Mouse (Mus musculus) c-Kit-positive CD71-negative TER-119-negative erythroid progenitor cells, embryonic 14.5 days (primary cell): Measurements from ENCODE around the gene A130010J15Rik.

Source experiments
- DNase-seq: peaks from one replicate; pipeline ENCODE4 v3.0.0-alpha.2; 2013; ENCODE audit warnings: low read depth

A130010J15Rik gene

GRCm38 (mm10) chr1:193167746-193168145 is at the start of gene A130010J15Rik:
Gene A130010J15Rik (plus strand): TSS chr1:193168046.
- DNase-seq = no peak

DNA sequence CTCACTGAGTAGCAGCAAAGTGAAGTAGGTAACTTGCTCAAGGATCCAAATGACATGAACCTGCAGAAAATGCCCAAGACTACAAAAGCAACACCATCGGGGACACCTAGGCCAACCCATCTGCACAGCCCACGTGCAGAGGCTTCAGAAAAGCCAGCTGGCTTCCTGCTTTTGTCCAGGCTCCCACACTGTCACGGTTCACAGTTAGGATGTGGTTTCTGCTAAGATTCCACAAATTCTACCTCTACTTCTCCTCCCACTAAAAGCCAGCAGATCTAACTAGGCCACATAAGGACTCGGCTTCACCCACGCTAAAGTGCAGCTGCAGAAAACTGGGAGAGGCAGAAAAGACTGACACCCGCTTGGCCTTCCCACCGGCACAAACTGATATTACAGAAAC is 45.1 kb upstream of the A130010J15Rik start:
- no peak for DNase-seq

DNA sequence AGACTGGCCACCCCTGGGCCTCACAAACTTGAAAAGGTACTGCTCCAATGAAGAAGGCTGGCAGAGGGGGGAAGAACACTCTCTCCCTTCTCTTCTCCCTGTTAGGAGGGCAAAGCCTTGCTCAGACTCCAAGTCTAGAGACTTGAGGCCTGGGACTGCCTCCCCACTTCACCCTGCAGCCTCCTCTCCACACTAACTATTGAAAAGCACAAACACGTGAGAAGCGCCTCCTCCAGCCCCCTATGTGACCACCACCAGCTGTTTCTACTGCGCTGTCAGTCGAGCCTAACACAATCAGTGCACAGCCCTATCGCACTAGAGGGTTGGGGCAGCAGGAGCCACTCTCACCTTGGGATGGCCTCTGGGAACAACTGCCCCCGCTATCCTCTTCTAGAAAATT is 44.6 kb upstream of the A130010J15Rik start:
- no peak for DNase-seq

DNA sequence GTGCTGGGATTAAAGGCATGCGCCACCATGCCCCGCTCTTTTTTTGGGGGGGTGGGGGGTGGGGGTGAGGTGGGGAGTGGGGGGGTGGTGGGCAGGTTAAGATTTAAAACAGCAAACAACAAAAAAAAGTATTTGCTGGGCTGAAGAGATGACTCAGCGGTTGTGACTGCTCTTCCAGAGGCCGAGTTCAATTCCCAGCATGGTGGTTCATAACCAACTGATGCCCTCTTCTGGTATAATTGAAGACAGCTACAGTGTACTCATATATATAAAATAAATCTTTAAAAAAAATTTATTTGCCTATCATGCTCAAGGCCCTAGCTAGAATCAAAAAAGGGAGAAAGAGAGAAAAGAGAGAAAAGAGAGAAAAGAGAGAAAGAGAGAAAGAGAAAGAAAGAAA is 42.0 kb upstream of the A130010J15Rik start:
- DNase-seq = no peak

DNA sequence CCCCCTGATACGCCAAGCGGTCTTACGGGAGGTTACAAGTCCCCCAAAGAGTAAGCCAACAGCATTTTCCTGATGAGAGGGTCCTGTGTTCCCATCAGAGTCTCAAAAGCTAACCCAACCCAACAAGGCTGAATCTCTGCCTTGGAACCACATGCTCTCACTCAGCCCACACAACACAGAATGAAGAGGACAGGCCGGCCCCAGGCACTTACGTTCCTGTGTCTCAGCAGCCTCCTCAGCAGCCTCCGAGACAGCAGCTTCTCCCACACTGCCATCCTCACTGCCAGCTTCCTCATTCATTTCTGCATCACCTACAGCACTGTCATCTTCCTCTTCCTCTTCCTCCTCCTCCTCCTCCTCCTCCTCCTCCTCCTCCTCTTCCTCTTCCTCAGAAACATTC is 39.8 kb upstream of the A130010J15Rik start:
- no peak for DNase-seq

DNA sequence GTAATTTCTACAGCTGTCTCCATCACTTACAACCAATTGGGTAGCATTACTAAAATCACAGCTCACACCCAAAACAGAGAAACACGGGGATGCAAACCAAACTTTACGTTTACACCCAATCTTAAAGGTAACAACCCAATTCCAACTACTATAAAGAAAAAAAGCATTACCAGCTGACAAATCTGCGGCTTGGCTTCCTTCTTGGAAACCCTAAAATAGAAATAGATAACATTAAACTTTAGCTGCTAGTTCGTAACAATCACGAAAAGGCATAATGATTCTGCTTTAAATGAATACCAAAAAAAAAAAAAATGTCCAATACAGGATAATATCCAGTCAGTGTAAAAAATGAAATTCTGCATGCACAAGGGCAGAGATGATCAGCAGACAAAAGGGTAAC is 38.5 kb upstream of the A130010J15Rik start:
- DNase-seq = no peak

GRCm38 (mm10) chr1:193129786-193130455 is 37.9 kb upstream of the A130010J15Rik start, which contains the start of gene Diexf:
Gene Diexf (minus strand): TSS chr1:193130272.
- DNase-seq = peak; percentile 99

DNA sequence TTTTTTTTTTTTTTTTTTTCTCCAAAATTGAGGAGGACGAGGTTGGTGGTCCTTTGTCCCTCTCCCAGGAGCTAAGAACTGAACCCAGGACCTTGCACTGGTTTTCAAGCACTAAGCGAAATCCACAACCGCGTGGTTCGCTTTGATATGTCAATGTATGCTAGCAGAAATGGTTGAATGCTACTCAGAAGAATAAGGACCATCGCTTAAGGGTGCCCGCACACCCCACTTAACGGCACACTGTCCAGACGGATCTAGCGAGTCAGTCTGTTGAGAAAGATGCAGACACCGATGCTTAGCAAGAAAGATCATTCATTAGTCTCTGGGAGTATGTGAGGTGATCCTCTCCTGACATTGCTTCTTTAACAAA is 37.4 kb upstream of the A130010J15Rik start:
- no peak for DNase-seq

GRCm38 (mm10) chr1:193130839-193131238 is 37.0 kb upstream of the A130010J15Rik start:
- no peak for DNase-seq

DNA sequence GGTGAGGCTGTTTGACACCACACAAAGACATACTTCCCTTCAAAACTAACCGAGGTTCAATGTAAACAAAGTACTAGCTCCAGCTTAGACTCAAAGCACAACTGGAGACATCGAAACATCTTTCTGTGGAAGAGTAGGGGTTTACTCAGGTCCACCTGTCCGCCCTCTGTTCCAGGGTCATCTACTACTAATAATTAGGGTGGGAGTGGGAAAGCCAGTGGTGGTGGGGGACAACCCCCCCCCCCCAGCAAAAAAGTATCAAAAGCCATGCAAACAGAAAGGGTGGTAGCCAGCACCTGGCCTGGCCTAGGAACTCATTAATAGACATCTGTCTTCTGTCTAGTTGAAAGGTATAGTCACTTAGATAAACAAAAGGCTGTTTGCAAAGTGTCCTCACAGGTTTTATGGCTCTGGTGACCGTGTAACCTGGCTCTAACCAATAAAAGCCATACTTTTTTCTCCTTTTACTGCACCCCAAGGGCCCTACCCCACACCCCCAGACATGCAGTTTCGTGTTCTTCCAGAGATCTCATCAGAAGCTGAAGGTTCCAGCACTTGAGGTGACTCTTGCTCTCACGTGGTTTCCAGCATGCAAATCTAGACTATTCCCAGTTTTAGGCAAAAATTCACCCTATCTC is 36.4 kb upstream of the A130010J15Rik start:
- DNase-seq = no peak

DNA sequence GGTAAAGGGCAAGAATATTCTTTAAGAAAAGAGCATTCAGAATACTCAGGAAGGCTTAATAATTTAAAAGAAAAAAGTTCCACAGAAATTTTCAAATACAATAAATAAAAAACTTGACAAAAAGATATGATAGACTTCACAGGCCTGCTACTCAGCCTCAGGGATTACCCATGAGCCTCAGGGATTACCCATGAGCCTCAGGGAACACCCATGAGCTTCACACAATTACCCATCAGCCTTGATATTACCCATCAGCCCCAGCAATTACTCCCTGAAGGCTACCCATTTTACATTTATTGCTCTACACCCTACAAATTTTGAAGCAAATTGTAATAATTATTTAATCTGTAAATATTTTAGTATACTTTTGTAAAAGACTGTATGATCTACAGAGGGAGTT is 35.5 kb upstream of the A130010J15Rik start:
- no peak for DNase-seq

- DNase-seq = no peak
These were observed 34.1 kb upstream of the A130010J15Rik start for GRCm38 (mm10) chr1:193133726-193134125.

DNA sequence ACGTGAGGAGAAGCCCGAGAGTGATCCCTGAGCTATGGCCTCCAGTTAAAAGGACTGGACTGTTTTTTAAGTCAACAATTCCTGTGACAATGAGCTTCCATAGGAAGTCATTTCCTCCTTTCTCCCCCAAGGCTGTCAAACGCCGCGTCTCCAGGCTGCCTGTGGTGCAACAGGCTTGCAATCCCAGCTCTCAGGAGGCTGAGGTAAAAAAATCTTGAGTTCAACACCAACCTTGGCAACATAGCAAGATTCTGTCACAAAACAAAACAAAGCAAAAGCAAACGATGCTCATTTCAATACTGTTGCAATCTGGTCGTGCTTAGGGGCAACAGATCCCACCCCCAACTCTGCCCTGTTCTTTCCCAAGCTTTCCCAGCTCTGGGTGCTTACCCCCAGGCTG is 29.8 kb upstream of the A130010J15Rik start:
- no peak for DNase-seq

- DNase-seq = no peak
These were observed 29.2 kb upstream of the A130010J15Rik start for GRCm38 (mm10) chr1:193138669-193139068.

- no peak for DNase-seq
These were observed 26.7 kb upstream of the A130010J15Rik start for GRCm38 (mm10) chr1:193141118-193141517.

DNA sequence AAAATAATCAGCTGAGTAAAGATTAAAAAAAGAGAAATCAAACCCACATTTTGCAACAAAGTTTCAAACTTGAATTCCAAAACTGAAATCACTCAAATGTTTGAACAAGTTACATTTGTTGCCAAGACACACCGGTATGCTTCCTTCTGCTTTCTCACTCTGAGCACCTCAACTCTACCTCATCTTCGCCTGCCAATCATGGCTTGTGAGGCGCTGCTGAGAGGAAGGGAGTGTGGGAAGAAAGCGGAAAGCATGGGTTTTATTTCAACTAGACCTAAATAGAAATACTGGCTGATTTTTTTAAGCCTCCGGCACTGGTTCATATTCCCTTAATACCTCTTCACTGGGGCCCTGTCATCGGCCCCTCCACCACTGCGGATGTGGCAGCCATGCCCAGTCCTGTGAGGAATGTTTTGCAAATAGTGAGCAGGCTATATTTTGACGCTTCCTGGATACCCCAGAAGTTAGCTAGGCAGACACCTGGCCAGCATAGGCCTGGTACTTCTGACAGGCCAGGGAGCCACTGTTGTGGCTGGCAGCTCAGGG is 25.3 kb upstream of the A130010J15Rik start:
- no peak for DNase-seq

GRCm38 (mm10) chr1:193144516-193144915 is 23.3 kb upstream of the A130010J15Rik start:
- no peak for DNase-seq

DNA sequence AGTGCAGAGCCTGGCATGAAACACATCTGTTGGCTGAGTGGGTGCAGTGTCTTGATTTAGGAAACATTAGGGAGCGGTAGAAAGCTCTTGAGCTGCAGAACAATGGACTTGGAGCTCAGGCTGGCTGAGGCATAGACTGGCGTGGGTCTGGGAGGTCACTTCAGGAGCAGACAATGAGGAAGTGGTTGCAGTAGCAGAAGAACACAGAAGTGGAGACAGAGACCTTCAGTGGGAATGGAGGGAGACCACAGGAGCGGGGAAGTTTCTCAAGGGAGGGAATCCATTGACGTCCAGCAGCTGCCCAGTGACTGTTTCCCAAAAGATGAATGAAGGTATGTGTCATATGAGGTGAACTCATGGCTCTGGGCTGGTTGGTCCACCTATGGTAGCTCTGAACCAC is 22.7 kb upstream of the A130010J15Rik start:
- DNase-seq = no peak

GRCm38 (mm10) chr1:193146416-193146815 is 21.4 kb upstream of the A130010J15Rik start:
- no peak for DNase-seq

DNA sequence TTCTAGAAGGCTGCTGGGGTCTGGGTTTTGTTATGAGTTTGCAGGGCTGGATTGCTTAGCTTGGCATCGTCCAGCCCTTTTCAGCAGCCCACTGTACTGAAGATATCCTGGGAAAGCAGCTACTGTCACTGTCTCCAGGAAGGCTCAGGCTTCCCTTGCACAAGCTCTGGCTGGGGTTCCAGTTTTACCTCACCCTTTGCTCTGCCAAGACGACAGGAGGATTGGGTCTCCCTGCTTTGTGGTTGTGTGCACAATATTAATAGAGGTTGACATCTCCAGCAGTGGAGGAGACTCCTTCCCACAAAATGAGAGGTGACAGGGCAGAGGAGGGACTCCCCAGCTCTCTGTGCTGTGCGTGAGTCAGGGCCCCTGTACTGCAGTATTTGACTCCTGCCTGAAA is 18.6 kb upstream of the A130010J15Rik start:
- DNase-seq = no peak

- no peak for DNase-seq
These were observed 16.7 kb upstream of the A130010J15Rik start for GRCm38 (mm10) chr1:193151134-193151533.

DNA sequence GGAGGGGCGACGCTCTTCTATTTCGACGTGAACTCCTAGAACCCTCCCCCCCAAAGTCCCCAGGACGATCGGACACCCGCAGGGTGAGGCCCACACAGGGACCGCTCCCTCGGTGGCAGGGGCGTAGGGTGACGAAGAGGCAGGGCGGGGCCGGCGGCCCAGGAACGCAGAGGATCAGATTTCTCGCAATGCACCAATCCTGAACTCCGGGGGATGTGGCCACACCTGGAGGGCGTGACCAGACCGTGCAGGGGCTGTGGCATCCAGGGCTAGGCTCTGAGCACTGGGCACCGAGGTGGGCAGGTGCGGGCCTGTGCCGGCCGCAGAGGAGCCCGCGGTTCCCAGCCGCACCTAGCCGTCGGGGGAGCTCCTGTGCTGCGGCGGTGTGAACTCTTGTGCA is 15.0 kb upstream of the A130010J15Rik start, which contains the start of gene Irf6:
TSS of gene Irf6 (plus strand) at position 240 of the 400 bp plus-strand sequence.
- no peak for DNase-seq

DNA sequence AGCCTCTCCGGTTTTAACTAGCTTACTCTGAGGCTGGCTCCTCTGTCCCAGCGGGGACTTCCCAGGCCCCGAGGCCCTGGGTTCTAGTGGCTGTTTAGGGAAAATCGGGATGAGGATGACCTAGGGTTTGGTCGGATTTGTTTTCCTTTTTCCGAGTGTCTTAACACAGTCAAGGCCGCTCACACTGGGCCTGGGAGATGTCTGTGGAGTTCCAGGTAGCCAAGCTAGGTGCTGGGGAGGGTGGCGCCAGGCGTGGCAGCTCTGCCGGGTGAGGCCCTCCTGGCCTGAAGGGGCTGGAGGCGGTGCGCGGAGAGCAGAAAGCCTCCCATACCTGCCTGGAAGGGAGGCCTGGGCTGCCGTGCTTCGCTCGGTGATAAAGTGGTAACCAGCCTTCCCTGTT is 14.3 kb upstream of the A130010J15Rik start:
- DNase-seq = no peak
